Mouse (Mus musculus) megakaryocyte-erythroid progenitor cell, adult 5-6 weeks (primary cell): ENCODE measurements around the gene Themis3. TPM values are rescaled to one million over a fixed set of nuclear protein-coding genes. Genes with fewer than 3 reads are reported as not detected.

ENCODE experiments used
- total RNA-seq, 2 experiments: library from RNA; stranded (forward) in 1 of 2; stranded (reverse) in 1 of 2; fragments of 200-1000, 215-1000 nt in 1 of 2; fragments of >200 nt in 1 of 2; fragmentation: Nextera tagmentation in 1 of 2; gene quantifications; 2 replicates each; pipeline ENCODE4 v1.2.3; 2014 to 2017

The Themis3 gene
- total RNA-seq, 2 experiments from 2014 or later = not detected

Other genes starting within 250 kb of the Themis3 start
- gene Mtcl1, start 144.9 kb downstream of the Themis3 start, total RNA-seq (2014; fragmentation: Nextera tagmentation) = not detected in 2 replicates
- not detected in 2 replicates for gene Mtcl1, start 144.9 kb downstream of the Themis3 start, total RNA-seq (2017)
- 15.3 and 24.4 TPM in 2 replicates for gene Rab12, start 74.9 kb downstream of the Themis3 start, total RNA-seq (2014; fragmentation: Nextera tagmentation)
- 21.4 and 22.4 TPM in 2 replicates for gene Rab12, start 74.9 kb downstream of the Themis3 start, total RNA-seq (2017)